Mouse (Mus musculus) spleen, postnatal 10 days (tissue): ENCODE measurements around the gene Vmn1r1.

Experiments used
- DNase-seq, 2 experiments: peaks; one replicate each; pipeline ENCODE4 v3.0.0; 2021 to 2022; ENCODE audit warnings: low spot score in 2 of 2

Vmn1r1 gene

GRCm38 (mm10) chr1:182137204-182138125 is 26.8 kb downstream of the Vmn1r1 start:
- no peak for DNase-seq

- peak in 1 of 2 experiments; percentile 65 for DNase-seq
These were observed 33.5 kb downstream of the Vmn1r1 start for GRCm38 (mm10) chr1:182130830-182131229.

DNA sequence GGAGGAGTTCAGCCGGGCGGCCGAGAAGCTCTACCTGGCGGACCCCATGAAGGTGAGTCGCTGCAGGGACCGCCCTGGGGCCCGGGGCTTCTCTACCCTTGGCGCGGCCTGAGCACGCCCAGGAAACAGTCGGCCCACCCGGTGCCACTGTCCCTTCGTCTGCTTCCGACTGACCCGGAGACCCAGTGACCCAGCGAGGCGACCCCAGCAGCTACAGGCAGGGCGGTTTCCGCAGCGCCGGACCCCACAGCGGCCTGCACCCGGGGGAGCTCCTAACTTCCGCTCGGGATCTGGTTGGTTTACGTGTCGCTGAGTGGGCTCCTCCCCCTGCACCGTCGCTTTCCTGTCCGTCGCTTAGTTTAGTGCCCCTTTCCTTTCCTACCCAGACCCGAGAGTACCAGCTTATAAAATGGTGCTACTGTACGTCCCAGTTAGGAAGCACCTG is 39.3 kb downstream of the Vmn1r1 start:
- DNase-seq: peak; percentile 77 to 88

- peak; percentile 94 to 99 for DNase-seq
These were observed 39.8 kb downstream of the Vmn1r1 start, which contains the start of gene Srp9 for GRCm38 (mm10) chr1:182124506-182124905. TSS of gene Srp9 (plus strand) at chr1:182124737.

GRCm38 (mm10) chr1:182122413-182122812 is 41.9 kb downstream of the Vmn1r1 start:
- DNase-seq: no peak

- DNase-seq: no peak
These were observed 48.5 kb downstream of the Vmn1r1 start for GRCm38 (mm10) chr1:182115651-182116408.

- peak in 1 of 2 experiments; percentile 42 for DNase-seq
These were observed 49.1 kb downstream of the Vmn1r1 start for GRCm38 (mm10) chr1:182115197-182115596.

- DNase-seq: no peak
These were observed 50.4 kb downstream of the Vmn1r1 start for GRCm38 (mm10) chr1:182113587-182114500.

GRCm38 (mm10) chr1:182113131-182113530 is 51.2 kb downstream of the Vmn1r1 start:
- DNase-seq: no peak

DNA sequence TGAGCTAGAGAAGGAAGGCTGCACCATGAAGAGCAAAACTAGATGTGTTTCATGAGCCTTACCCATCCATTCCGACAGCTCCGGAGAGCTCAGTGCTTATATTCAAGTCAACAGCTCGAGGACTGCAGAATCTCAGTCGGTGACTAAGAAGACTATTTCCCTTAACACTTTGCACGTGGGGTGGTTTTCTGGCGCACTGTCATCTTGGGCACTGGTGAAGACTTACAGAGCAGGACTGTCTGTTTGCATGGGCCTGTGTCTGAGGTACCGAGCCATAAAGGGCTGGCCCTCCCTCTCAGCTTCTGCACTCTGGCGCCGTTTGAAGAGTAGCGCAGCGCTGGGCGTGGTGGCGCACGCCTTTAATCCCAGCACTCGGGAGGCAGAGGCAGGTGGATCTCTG is 51.9 kb downstream of the Vmn1r1 start:
- no peak for DNase-seq

GRCm38 (mm10) chr1:182111386-182112317 is 52.6 kb downstream of the Vmn1r1 start:
- no peak for DNase-seq

DNA sequence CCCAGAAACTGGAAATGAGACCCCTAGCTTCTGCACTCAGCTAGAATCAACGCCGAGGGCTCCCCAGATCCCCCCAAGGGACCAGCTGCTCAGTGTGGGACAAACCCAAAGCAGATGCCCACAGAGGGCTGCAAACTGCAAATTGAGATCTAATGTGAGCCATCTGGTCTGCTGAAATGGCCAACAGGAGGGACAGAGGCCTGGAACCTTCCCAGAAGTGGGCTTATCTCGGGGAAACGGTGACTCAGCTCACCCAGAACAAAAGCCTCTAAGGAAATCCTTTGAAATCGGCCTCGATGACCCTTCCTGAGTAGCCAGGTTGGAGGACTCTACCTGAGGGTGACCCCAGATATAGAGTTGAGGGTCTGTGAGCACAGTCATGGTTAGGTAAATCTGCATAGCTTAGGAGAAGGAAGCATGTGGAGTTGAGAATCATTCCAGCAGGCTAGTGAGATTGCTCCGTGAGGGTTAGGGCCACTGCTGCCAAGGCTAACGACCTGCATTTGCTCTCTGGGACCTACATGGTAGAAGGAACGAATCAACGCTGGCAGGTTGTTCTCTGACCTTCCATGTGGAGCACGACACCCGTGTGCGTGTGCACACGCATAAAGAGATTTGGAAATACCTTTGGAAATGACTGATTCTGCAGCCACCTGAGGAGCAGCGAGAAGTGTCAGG is 53.4 kb downstream of the Vmn1r1 start:
- DNase-seq: no peak

- no peak for DNase-seq
These were observed 54.1 kb downstream of the Vmn1r1 start for GRCm38 (mm10) chr1:182110185-182110584.

- DNase-seq: no peak
These were observed 55.7 kb downstream of the Vmn1r1 start for GRCm38 (mm10) chr1:182108397-182109099.

GRCm38 (mm10) chr1:182107251-182107650 is 57.0 kb downstream of the Vmn1r1 start:
- DNase-seq: no peak

DNA sequence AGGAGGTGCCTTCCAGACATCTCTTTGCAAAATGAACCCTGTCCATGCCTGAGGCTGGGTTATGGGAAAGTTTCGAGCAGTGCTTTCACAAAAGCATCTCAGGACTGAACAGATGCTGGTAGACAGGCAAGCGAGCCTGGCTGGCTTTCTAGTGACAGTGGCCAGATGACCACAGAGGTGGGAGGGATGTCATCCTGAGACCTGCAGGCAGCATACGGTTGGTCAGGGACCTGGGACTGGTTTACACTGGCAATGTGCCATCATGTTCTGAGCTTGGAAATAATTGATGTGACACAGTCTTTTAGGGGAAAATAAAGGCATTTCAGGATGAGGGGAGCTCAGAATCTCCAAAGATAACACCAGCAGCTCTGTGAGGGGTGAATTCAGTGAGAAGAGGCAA is 59.3 kb downstream of the Vmn1r1 start:
- DNase-seq: no peak
